Mouse (Mus musculus): ENCODE measurements around the gene Sostdc1. TPM values are rescaled to one million over a fixed set of nuclear protein-coding genes. Genes with fewer than 3 reads are reported as not detected.

The Sostdc1 gene
- polyA plus RNA-seq, 1 experiment = not detected

DNA sequence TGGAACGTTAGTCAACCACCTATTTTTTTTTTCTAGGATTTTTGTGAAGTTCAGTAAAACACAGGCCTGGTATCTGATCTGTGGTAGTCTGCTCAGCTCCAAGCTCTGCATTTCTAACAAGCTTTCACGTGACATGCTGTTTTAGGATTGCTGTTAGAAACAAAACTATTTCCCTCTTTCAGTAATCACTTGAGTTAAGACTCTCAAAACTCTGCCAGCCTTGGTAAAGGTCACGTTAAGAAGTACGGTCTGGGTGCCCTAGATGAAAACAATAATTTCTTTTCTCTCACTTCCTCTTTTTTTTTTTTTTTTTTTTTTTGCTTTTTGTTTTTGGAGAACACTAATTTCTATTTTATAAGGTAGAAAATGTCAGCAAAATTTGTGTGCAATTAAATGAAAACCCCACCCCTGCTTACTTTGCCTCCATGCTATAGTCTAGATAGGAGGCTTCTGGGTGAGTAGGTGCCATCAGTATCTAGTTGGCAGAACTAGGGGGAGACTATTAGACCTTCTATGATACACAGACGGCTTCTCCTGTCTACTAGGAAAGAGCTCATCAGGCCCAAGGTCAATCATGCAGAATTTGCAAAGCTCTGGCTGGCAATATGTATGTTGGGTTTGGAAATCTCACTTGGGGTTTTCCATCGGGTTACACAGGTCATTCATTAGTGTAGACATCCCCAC lies 5.1 kb upstream of the Sostdc1 start:
- TF ChIP-seq CTCF (IDR thresholded peaks at IDR 0.05; ENCODE audit: control insufficient read depth, insufficient read depth, low read length) = no peak
- H3K4me1 ChIP-seq (ENCODE audit: control insufficient read depth, insufficient read depth, low read length) = no peaks in the 10 kb centered on the region; the same call in 1 of the 2 replicates
- WGBS = 27% methylated on average over 6 of the region's 6 CpGs
- no peak overlapping the region for H3K4me3 ChIP-seq (replicated peaks; ENCODE audit: control insufficient read depth, low read depth, low read length)
- H3K27ac ChIP-seq (ENCODE audit: control insufficient read depth, insufficient read depth, low read depth, low read length, poor library complexity) = no peak overlapping the region

DNA sequence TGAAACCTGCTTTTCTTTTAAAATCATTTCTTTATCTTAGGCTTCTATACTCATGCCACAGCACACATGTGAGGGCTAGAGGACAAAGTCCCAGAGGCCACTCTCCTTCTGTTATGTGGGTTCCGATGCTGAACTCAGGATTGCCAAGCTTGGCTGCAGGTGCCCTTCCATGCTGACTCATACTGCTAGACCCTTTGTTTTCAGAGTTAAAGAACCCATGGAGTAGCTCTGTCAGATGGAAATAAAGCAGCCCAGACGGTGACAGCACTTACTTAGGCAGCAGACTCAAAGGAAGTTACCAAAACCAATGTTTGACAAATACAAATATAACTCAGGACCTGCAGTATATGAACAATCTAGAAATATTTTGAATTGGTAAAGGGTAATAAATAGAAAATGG lies 924 bp upstream of the Sostdc1 start:
- H3K4me3 ChIP-seq (replicated peaks; ENCODE audit: control insufficient read depth, low read depth, low read length) = no peak overlapping the region
- WGBS = 30% methylated on average over 2 of the region's 2 CpGs
- no peak overlapping the region for H3K27ac ChIP-seq (ENCODE audit: control insufficient read depth, insufficient read depth, low read depth, low read length, poor library complexity)
- no peaks in the 10 kb centered on the region; the same call in 1 of the 2 replicates for H3K4me1 ChIP-seq (ENCODE audit: control insufficient read depth, insufficient read depth, low read length)
- TF ChIP-seq CTCF (IDR thresholded peaks at IDR 0.05; ENCODE audit: control insufficient read depth, insufficient read depth, low read length) (no peak), POLR2A (IDR thresholded peaks at IDR 0.05; ENCODE audit: borderline replicate concordance, control insufficient read depth, low read depth, low read length) (no peak)

DNA sequence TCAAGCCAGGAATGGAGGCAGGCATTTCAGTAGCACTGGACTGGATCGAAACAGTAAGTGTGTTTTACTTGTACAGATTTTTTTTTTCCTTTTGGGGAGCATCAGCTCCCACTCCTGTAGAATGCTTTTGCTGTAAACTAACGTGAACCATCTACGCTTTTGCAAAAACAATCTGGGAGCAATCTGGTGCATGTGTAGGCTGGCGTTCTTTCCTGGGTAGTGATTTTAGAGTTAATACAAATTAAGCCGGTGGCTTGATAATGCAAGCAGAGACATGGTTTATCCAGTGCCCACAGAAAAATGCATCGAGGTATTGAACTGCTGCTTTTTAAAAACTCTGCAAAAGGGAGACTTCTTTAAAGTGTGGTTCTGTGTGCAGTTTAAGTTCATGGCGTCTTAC lies 507 bp downstream of the Sostdc1 start:
- TF ChIP-seq POLR2A (IDR thresholded peaks at IDR 0.05; ENCODE audit: borderline replicate concordance, control insufficient read depth, low read depth, low read length) = no peak
- no peaks in the 10 kb centered on the region; the same call in 1 of the 2 replicates for H3K4me1 ChIP-seq (ENCODE audit: control insufficient read depth, insufficient read depth, low read length)
- no peak overlapping the region for H3K27ac ChIP-seq (ENCODE audit: control insufficient read depth, insufficient read depth, low read depth, low read length, poor library complexity)
- no peak overlapping the region for H3K4me3 ChIP-seq (replicated peaks; ENCODE audit: control insufficient read depth, low read depth, low read length)
- 75% methylated on average over 7 of the region's 7 CpGs for WGBS

DNA sequence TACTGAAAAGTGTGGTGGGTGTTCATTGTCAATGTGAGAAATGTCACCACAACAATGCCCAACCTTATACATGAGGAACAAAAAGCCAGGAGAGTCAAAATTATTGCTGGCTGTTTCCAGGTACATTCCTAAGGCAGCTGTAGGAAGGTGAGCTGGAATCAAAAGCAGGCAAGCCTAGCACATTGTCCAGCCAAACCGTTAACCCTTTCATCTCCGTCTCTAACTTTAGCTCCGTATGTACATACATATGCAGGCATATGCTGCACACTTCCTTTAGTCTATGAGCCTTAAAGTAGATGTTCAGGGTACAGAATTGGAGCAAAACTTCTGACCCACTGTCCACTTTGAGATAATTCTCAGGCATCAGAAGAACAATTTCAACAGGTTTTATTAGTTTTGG lies 1.6 kb downstream of the Sostdc1 start:
- no peaks in the 10 kb centered on the region; the same call in 1 of the 2 replicates for H3K4me1 ChIP-seq (ENCODE audit: control insufficient read depth, insufficient read depth, low read length)
- WGBS = 83% methylated on average over 3 of the region's 3 CpGs

DNA sequence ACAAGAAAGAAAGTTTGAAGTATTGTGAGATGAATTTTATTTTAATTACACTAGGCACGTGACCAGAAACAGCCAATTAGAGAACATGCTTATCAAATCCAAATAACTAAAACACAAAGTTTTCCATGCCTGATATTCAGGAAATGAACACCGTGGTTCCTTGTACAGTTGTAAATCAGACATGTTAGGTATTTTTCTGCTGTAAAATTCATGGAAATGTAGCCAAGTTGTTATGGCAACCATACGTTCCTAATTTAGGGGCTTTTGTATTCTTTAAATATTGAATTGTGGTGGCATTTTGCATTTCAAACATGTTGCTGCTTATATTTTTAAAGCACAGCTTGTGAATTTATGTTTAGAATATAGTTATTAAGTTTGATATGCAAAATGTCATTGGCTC lies 2.1 kb downstream of the Sostdc1 start:
- Histone ChIP-seq H3K4me1 (ENCODE audit: control insufficient read depth, insufficient read depth, low read length) (no peaks in the 10 kb centered on the region; the same call in 1 of the 2 replicates), H3K27ac (ENCODE audit: control insufficient read depth, insufficient read depth, low read depth, low read length, poor library complexity) (no peak overlapping the region), H3K4me3 (replicated peaks; ENCODE audit: control insufficient read depth, low read depth, low read length) (no peak overlapping the region)
- 65% methylated on average over 3 of the region's 3 CpGs for WGBS
- TF ChIP-seq CTCF (IDR thresholded peaks at IDR 0.05; ENCODE audit: control insufficient read depth, insufficient read depth, low read length) (no peak), POLR2A (IDR thresholded peaks at IDR 0.05; ENCODE audit: borderline replicate concordance, control insufficient read depth, low read depth, low read length) (no peak)

More for the DNA sequence above, 1.6 kb downstream of the Sostdc1 start:
- no peak overlapping the region for H3K27ac ChIP-seq (ENCODE audit: control insufficient read depth, insufficient read depth, low read depth, low read length, poor library complexity)
- no peak overlapping the region for H3K4me3 ChIP-seq (replicated peaks; ENCODE audit: control insufficient read depth, low read depth, low read length)
- TF ChIP-seq CTCF (IDR thresholded peaks at IDR 0.05; ENCODE audit: control insufficient read depth, insufficient read depth, low read length) (no peak), POLR2A (IDR thresholded peaks at IDR 0.05; ENCODE audit: borderline replicate concordance, control insufficient read depth, low read depth, low read length) (no peak)

DNA sequence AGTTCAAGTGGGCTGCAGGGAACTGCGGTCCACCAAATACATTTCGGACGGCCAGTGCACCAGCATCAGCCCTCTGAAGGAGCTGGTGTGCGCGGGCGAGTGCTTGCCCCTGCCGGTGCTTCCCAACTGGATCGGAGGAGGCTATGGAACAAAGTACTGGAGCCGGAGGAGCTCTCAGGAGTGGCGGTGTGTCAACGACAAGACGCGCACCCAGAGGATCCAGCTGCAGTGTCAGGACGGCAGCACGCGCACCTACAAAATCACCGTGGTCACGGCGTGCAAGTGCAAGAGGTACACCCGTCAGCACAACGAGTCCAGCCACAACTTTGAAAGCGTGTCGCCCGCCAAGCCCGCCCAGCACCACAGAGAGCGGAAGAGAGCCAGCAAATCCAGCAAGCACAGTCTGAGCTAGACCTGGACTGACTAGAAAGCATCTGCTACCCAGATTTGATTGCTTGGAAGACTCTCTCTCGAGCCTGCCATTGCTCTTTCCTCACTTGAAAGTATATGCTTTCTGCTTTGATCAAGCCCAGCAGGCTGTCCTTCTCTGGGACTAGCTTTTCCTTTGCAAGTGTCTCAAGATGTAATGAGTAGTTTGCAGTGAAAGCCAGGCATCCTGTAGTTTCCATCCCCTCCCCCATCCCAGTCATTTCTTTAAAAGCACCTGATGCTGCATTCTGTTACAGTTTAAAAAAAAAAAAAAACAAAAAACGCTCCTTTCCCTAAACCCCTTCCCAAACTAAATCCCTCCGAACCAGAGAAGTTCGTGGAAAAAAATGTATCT lies 3.3 kb downstream of the Sostdc1 start:
- H3K4me3 ChIP-seq (replicated peaks; ENCODE audit: control insufficient read depth, low read depth, low read length) = peak overlapping the region; percentile 53
- no peak overlapping the region for H3K27ac ChIP-seq (ENCODE audit: control insufficient read depth, insufficient read depth, low read depth, low read length, poor library complexity)
- H3K4me1 ChIP-seq (ENCODE audit: control insufficient read depth, insufficient read depth, low read length) = no peaks in the 10 kb centered on the region; the same call in 1 of the 2 replicates
- WGBS = 7% methylated on average over 30 of the region's 30 CpGs
- TF ChIP-seq CTCF (IDR thresholded peaks at IDR 0.05; ENCODE audit: control insufficient read depth, insufficient read depth, low read length) (no peak), POLR2A (IDR thresholded peaks at IDR 0.05; ENCODE audit: borderline replicate concordance, control insufficient read depth, low read depth, low read length) (peak; percentile 36; the same call in 1 of the 2 replicates)

DNA sequence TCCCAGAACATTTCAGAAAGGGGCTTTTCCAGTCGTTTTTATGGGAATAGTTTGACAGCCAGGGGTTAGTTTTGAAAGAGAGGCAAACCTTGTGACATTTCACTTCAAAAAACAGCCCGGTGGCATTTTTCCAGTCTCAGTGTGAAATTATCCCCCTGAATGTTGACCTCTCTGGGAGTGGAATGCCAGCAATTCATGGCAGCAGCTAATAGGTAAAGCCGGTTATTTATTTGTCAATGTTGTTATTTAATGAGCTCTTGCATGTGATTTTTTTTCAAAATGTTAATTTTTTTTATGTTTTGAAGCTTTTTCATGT lies 3.8 kb downstream of the Sostdc1 start:
- Histone ChIP-seq H3K27ac (ENCODE audit: control insufficient read depth, insufficient read depth, low read depth, low read length, poor library complexity) (no peak overlapping the region), H3K4me1 (ENCODE audit: control insufficient read depth, insufficient read depth, low read length) (no peaks in the 10 kb centered on the region; the same call in 1 of the 2 replicates), H3K4me3 (replicated peaks; ENCODE audit: control insufficient read depth, low read depth, low read length) (no peak overlapping the region)
- WGBS = 44% methylated on average over 3 of the region's 3 CpGs
- TF ChIP-seq POLR2A (IDR thresholded peaks at IDR 0.05; ENCODE audit: borderline replicate concordance, control insufficient read depth, low read depth, low read length) (no peak), CTCF (IDR thresholded peaks at IDR 0.05; ENCODE audit: control insufficient read depth, insufficient read depth, low read length) (no peak)

DNA sequence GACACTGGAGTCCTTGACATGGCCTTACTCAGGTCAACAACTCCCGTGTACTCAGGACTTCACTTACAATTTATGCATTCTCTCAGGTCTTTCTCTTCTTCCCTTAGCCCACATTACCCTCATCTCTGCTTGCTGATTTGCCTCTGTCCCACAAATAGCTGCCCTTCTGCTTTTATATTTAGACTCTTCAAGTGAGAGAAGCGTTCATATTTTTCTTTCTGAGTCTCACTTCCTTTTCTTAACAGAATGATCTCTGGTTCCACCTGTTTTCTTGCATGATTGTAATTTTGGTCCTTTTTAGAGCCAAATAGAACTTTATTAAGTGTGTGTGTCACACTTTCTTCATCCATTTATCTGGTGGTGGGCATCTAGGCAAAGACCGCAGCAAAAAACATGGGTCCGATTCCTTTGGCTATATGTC lies 12.2 kb downstream of the Sostdc1 start:
- WGBS = 53% methylated on average over 4 of the region's 4 CpGs
- Histone ChIP-seq H3K4me3 (replicated peaks; ENCODE audit: control insufficient read depth, low read depth, low read length) (no peak overlapping the region), H3K27ac (ENCODE audit: control insufficient read depth, insufficient read depth, low read depth, low read length, poor library complexity) (peak overlapping the region; percentile 80; the same call in 1 of the 2 replicates), H3K4me1 (ENCODE audit: control insufficient read depth, insufficient read depth, low read length) (no peaks in the 10 kb centered on the region; the same call in 1 of the 2 replicates)
- TF ChIP-seq POLR2A (IDR thresholded peaks at IDR 0.05; ENCODE audit: borderline replicate concordance, control insufficient read depth, low read depth, low read length) (no peak), CTCF (IDR thresholded peaks at IDR 0.05; ENCODE audit: control insufficient read depth, insufficient read depth, low read length) (no peak)
